ENCODE assay signal across 8 mouse cellular contexts in the genomic region with DNA sequence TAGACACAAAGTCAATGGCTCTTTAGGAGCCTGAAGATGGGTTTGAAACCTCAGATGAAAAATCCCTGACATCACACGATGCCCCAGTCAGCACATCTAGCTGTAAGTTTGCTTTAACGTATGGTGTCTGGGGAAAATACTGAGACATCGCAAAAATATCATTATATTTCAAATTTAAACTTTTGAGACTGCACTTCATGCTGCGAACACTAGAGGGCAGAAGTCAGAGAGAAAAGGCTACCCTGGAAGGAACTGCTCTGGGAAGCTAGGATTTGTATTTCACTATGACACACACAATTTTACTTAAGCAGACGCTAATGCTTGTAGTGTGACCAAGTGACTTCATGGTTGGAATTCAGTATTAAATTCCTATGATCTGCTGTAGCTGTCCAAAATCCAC. TPM values are rescaled to one million over a fixed set of nuclear protein-coding genes. Genes with fewer than 3 reads are reported as not detected.
DNase-seq lines count a peak whose midpoint lies in the region; ATAC-seq and TF ChIP-seq lines count a peak whose summit lies in the region.

No protein-coding gene starts in this region.

- peak; percentile 71 for DNase-seq in hindbrain, postnatal 0 days (ENCODE audit: low spot score)
- peak; percentile 55 for DNase-seq in thymus, postnatal 0 days (ENCODE audit: low spot score)
- DNase-seq in thymus, postnatal 36 days, result no peak
- DNase-seq in embryo, embryonic 11 days, result peak; percentile 55
- DNase-seq in lung, postnatal 0 days (ENCODE audit: low spot score), result peak; percentile 81
- no peak for DNase-seq in thymus, postnatal 25 days

- H3K27me3 ChIP-seq in hindbrain, postnatal 0 days (ENCODE audit: insufficient read depth, low read length), result no peaks in the 10 kb centered on the region
- no peaks in the 10 kb centered on the region for H3K27me3 ChIP-seq in hindbrain, embryonic 16.5 days (replicated peaks; ENCODE audit: control insufficient read depth, insufficient read depth, low read length)
- no peaks in the 10 kb centered on the region for H3K27me3 ChIP-seq in lung, postnatal 0 days (replicated peaks; ENCODE audit: insufficient read depth, low read length)

- H3K9ac ChIP-seq in hindbrain, postnatal 0 days (replicated peaks; ENCODE audit: low read length), result no peak overlapping the region
- H3K9ac ChIP-seq in hindbrain, embryonic 16.5 days (ENCODE audit: low read depth, low read length), result no peak overlapping the region
- H3K9ac ChIP-seq in lung, postnatal 0 days (replicated peaks; ENCODE audit: low read depth), result no peak overlapping the region

- H3K9me3 ChIP-seq in hindbrain, postnatal 0 days (ENCODE audit: low read length), result no peaks in the 10 kb centered on the region
- H3K9me3 ChIP-seq in hindbrain, embryonic 16.5 days (ENCODE audit: control insufficient read depth, low read length), result no peaks in the 10 kb centered on the region
- H3K9me3 ChIP-seq in lung, postnatal 0 days (ENCODE audit: low read length), result no peaks in the 10 kb centered on the region

- H3K27ac ChIP-seq in hindbrain, postnatal 0 days, result no peak overlapping the region
- no peak overlapping the region for H3K27ac ChIP-seq in hindbrain, embryonic 16.5 days (ENCODE audit: low read depth, low read length)
- no peak overlapping the region for H3K27ac ChIP-seq in lung, postnatal 0 days (ENCODE audit: low read length)

- H3K4me3 ChIP-seq in hindbrain, postnatal 0 days (ENCODE audit: low read length), result no peak overlapping the region
- H3K4me3 ChIP-seq in hindbrain, embryonic 16.5 days (ENCODE audit: low read length), result no peak overlapping the region
- no peak overlapping the region for H3K4me3 ChIP-seq in lung, postnatal 0 days (ENCODE audit: low read depth, low read length)

- peak; percentile 86 for TF ChIP-seq CTCF in hindbrain, postnatal 0 days (IDR thresholded peaks at IDR 0.05; ENCODE audit: low read depth)
- TF ChIP-seq CTCF in lung, postnatal 0 days (IDR thresholded peaks at IDR 0.05), result peak; percentile 86

- H3K4me1 ChIP-seq in hindbrain, postnatal 0 days (ENCODE audit: insufficient read depth, low read length), result no peaks in the 10 kb centered on the region
- H3K4me1 ChIP-seq in hindbrain, embryonic 16.5 days (ENCODE audit: control insufficient read depth, insufficient read depth, low read depth, low read length), result no peaks in the 10 kb centered on the region
- H3K4me1 ChIP-seq in lung, postnatal 0 days (ENCODE audit: insufficient read depth, low read depth, low read length), result no peaks in the 10 kb centered on the region; the same call in 1 of the 2 replicates

- no peaks in the 10 kb centered on the region for H3K36me3 ChIP-seq in hindbrain, postnatal 0 days (ENCODE audit: insufficient read depth, low read length)
- H3K36me3 ChIP-seq in hindbrain, embryonic 16.5 days (ENCODE audit: control insufficient read depth, insufficient read depth, low read length), result no peaks in the 10 kb centered on the region
- no peaks in the 10 kb centered on the region for H3K36me3 ChIP-seq in lung, postnatal 0 days (ENCODE audit: insufficient read depth, low read length)

- 20% methylated on average over 5 of the region's 5 CpGs for WGBS in hindbrain, postnatal 0 days
- 27% methylated on average over 5 of the region's 5 CpGs for WGBS in hindbrain, embryonic 16.5 days
- WGBS in lung, postnatal 0 days, result 14% methylated on average over 5 of the region's 5 CpGs

- peak; percentile 57; the same call in 1 of the 2 replicates for TF ChIP-seq EP300 in lung, postnatal 0 days (IDR thresholded peaks at IDR 0.05)

- no peak for ATAC-seq in hindbrain, postnatal 0 days
- no peak for ATAC-seq in hindbrain, embryonic 16.5 days
- peak; percentile 51 for ATAC-seq in lung, postnatal 0 days
- no peak for ATAC-seq in megakaryocyte-erythroid progenitor cell, adult 5-6 weeks (replicated peaks; ENCODE audit: low FRiP score, low TSS enrichment, poor library complexity, severe bottlenecking)

- no peak overlapping the region for H3K4me2 ChIP-seq in hindbrain, postnatal 0 days (ENCODE audit: low read depth, low read length)
- H3K4me2 ChIP-seq in hindbrain, embryonic 16.5 days (ENCODE audit: low read length), result no peak overlapping the region
- H3K4me2 ChIP-seq in lung, postnatal 0 days (replicated peaks; ENCODE audit: low read depth, low read length), result no peak overlapping the region

RNA-seq across cellular contexts. Expression of gene Itgb6, which starts 1.5 kb away (rescaled TPM):
- total RNA-seq in hindbrain, postnatal 0 days (2014; rRNA removed), result 0.05 and 0.97 TPM in 2 replicates
- 0.08 TPM in 2 replicates for polyA plus RNA-seq in hindbrain, postnatal 0 days (2015; fragmentation: Nextera tagmentation; extraction: Ambion mirVana)
- 0.14 and 0.19 TPM in 2 replicates for polyA plus RNA-seq in hindbrain, embryonic 16.5 days (2015; fragmentation: Nextera tagmentation; extraction: Ambion mirVana)
- 0.08 and 0.12 TPM in 2 replicates for polyA plus RNA-seq in thymus, postnatal 0 days (2015; fragmentation: Nextera tagmentation; extraction: Ambion mirVana)
- 19.2 and 22.4 TPM in 2 replicates for polyA plus RNA-seq in lung, postnatal 0 days (2015; fragmentation: Nextera tagmentation; extraction: Ambion mirVana)
- not detected in 2 replicates for total RNA-seq in megakaryocyte-erythroid progenitor cell, adult 5-6 weeks (2014; fragmentation: Nextera tagmentation)
- total RNA-seq in megakaryocyte-erythroid progenitor cell, adult 5-6 weeks (2017), result not detected in 2 replicates

Comparison
In these comparisons a context has a peak if more than half of its experiments do, and no peak if none do; other contexts are left out.
1. DNase-seq: peak in hindbrain, postnatal 0 days (single experiment), thymus, postnatal 0 days (single experiment), embryo, embryonic 11 days (single experiment) and lung, postnatal 0 days (single experiment); none in thymus, postnatal 36 days (0 of 2) and thymus, postnatal 25 days (single experiment).
2. RNA of gene Itgb6, which starts 1.5 kb away (polyA plus RNA-seq): 19.2 to 22.4 TPM in lung, postnatal 0 days; 0.14 to 0.19 TPM in hindbrain, embryonic 16.5 days, 0.08 to 0.12 TPM in thymus, postnatal 0 days and 0.08 TPM in hindbrain, postnatal 0 days; every median in the first group is over 10 times any median in the second.